Mouse (Mus musculus) thymus, adult 2 months (tissue): ENCODE results near the gene Zfp607b.

ENCODE experiments used
- CTCF ChIP-seq: fragments of 200-500 bp; IDR thresholded peaks from 2 replicates; pipeline ENCODE4 v1.5.1; 2012; ENCODE audit warnings: mild to moderate bottlenecking, control low read depth, low read length, moderate library complexity, borderline replicate concordance; ENCODE audit not compliant: control insufficient read depth, poor library complexity, insufficient read depth; ENCODE audit errors: extremely low read depth
- POLR2A ChIP-seq: fragments of 200-500 bp; IDR thresholded peaks from 2 replicates; pipeline ENCODE4 v1.6.1; 2012; ENCODE audit warnings: mild to moderate bottlenecking, low read length, control low read depth, moderate library complexity; ENCODE audit not compliant: control insufficient read depth, poor library complexity, insufficient read depth; ENCODE audit errors: extremely low read depth

DNA sequence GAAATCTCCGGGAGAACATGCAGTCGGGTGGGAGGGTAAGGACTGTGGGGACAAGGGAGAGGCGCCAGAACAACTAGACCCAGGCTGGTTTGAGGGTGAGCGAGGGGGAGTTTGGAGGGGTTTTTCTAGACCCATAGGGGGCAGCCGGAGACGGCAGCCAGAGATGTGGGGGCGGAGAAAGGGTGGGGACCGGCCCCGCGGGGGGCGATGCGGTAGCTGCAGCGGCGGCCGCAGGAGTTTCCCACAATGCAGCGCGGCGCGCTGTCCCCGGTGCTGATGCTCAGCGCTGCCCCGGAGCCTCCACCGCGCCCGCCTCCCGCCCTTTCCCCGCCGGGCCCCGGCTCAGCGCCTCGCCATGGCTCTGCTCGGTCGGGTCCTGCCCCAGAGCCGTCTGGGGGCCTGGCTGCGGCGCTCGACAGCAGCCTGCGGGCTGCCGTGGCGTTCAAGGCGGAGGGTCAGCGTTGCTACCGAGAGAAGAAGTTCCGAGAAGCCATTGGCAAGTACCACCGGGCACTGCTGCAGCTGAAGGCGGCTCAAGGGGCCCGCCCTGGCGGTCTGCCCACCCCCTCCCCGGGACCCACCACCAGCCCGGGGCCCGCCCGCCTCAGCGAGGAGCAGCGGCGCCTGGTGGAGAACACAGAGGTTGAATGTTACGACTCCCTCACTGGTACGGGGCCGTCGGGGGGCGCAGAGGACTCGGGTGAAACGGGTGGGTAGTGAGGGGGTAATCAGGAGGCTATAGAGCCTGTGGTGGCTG lies 35.3 kb upstream of the Zfp607b start, which contains the start of gene Ttc9b:
- TF ChIP-seq POLR2A, result no peak
- no peak for TF ChIP-seq CTCF
